Mouse (Mus musculus) left cerebral cortex, postnatal 14 days (tissue): ENCODE measurements around the gene Phldb3. TPM values are rescaled to one million over a fixed set of nuclear protein-coding genes. Genes with fewer than 3 reads are reported as not detected.

ENCODE experiments used
- DNase-seq, 2 experiments: peaks; one replicate each; pipeline ENCODE4 v3.0.0; 2021 to 2022; ENCODE audit warnings: low spot score in 2 of 2, mixed read lengths in 1 of 2
- intact Hi-C: fragments of 180-260 bp; cut with DNase I; formaldehyde crosslinking; loops from one replicate; pipeline ENCODE4 v1.15.1; 2025
- total RNA-seq, 2 experiments: library from RNA; stranded (reverse); gene quantifications; 2 replicates each; pipeline ENCODE4 v1.2.3; 2021

The Phldb3 gene
- total RNA-seq, 2 experiments from 2014 or later: 0.42 TPM; not detected in 1

- intact Hi-C loops: loop anchor here (10.0 kb wide), 1 partner anchor 63 kb away; no protein-coding TSS in a partner anchor
- DNase-seq: no peak
These were observed 61.4 kb downstream of the Phldb3 start for GRCm38 (mm10) chr7:24671944-24672439.

GRCm38 (mm10) chr7:24676575-24676974 lies 66.0 kb downstream of the Phldb3 start, which contains the start of gene Tex101:
Gene Tex101, minus strand, starts transcription at chr7:24676675.
- intact Hi-C loops: loop anchor here (10.0 kb wide), 1 partner anchor 58 kb away; no protein-coding TSS in a partner anchor

More at GRCm38 (mm10) chr7:24676575-24676974, 66.0 kb downstream of the Phldb3 start, which contains the start of gene Tex101:
- no peak for DNase-seq

Other genes starting within 250 kb of the Phldb3 start
- under 1 TPM; 0.32 to 0.40 TPM for gene Kcnn4, start 240.5 kb upstream of the Phldb3 start, total RNA-seq
- 10 to 100 TPM; 35.5 to 39.7 TPM for gene Smg9, start 211.1 kb upstream of the Phldb3 start, total RNA-seq
- under 1 TPM in 1 of 2 experiments, not detected in 1; 0.19 TPM for gene Irgc1, start 158.5 kb upstream of the Phldb3 start, total RNA-seq
- 1 to 10 TPM in 1 of 2 experiments, under 1 TPM in 1; 0.30 to 1.3 TPM for gene Plaur, start 148.3 kb upstream of the Phldb3 start, total RNA-seq
- 100 to 1,000 TPM; 282 to 289 TPM for gene Cadm4, start 128.7 kb upstream of the Phldb3 start, total RNA-seq
- gene Zfp428, start 103.8 kb upstream of the Phldb3 start, total RNA-seq: 10 to 100 TPM; 53.7 to 53.8 TPM
- gene AC161166.1, start 98.3 kb upstream of the Phldb3 start, total RNA-seq: not detected
- 10 to 100 TPM; 97.0 to 97.6 TPM for gene Irgq, start 80.1 kb upstream of the Phldb3 start, total RNA-seq
- gene Pinlyp, start 64.6 kb upstream of the Phldb3 start, total RNA-seq: not detected
- 10 to 100 TPM; 34.7 to 37.8 TPM for gene Xrcc1, start 64.5 kb upstream of the Phldb3 start, total RNA-seq
- 10 to 100 TPM in 1 of 2 experiments, 1 to 10 TPM in 1; 9.3 to 11.3 TPM for gene Ethe1, start 23.2 kb upstream of the Phldb3 start, total RNA-seq
- gene Zfp575, start 23.1 kb upstream of the Phldb3 start, total RNA-seq: 1 to 10 TPM; 6.9 to 7.2 TPM
- under 1 TPM; 0.48 to 0.53 TPM for gene Lypd3, start 25.8 kb downstream of the Phldb3 start, total RNA-seq
- not detected for gene Tex101, start 65.9 kb downstream of the Phldb3 start, total RNA-seq
- gene BC049730, start 98.5 kb downstream of the Phldb3 start, total RNA-seq: not detected
- gene Gm4763, start 116.1 kb downstream of the Phldb3 start, total RNA-seq: not detected
- gene Cd177, start 149.5 kb downstream of the Phldb3 start, total RNA-seq: not detected
- not detected for gene Ceacam10, start 166.4 kb downstream of the Phldb3 start, total RNA-seq